In genomic region chr1:73958210-73958983, GRCm38 (mm10) we compare ENCODE assay signal across 11 mouse cellular contexts.
DNase-seq lines count a peak whose midpoint lies in the region; ATAC-seq lines count a peak whose summit lies in the region.
"Had no signal": no experiment of that assay in that cellular context is flagged by ENCODE, and none has a peak within 500 bp of the region (broad histone marks: within the 10 kb centered on the region; RNA-seq: fewer than 3 reads in every experiment).

No protein-coding gene starts in this region.

- no peaks in the 10 kb centered on the region for H3K27me3 ChIP-seq in kidney, embryonic 15.5 days
- no peaks in the 10 kb centered on the region for H3K27me3 ChIP-seq in heart, embryonic 14.5 days (ENCODE audit: control insufficient read depth, insufficient read depth, low read length)
- H3K27me3 ChIP-seq: neural tube, embryonic 13.5 days had no signal

- no peak overlapping the region for H3K4me3 ChIP-seq in kidney, embryonic 15.5 days (replicated peaks)
- H3K4me3 ChIP-seq in heart, embryonic 14.5 days (ENCODE audit: control insufficient read depth in 1 of 2, insufficient read depth in 1 of 2, low read depth in 1 of 2, low read length in 2 of 2): no peak overlapping the region
- H3K4me3 ChIP-seq: neural tube, embryonic 13.5 days had no signal

- 38% methylated on average over 9 of the region's 9 CpGs for WGBS in kidney, embryonic 15.5 days
- WGBS in heart, embryonic 14.5 days: 32% methylated on average over 9 of the region's 9 CpGs

- DNase-seq in kidney, adult 11 months: no peak
- peak; percentile 80 for DNase-seq in fibroblast of lung, adult 2 months (ENCODE audit: low read depth)
- DNase-seq in lung, postnatal 36 days: peak; percentile 59
- DNase-seq in thymus, adult 18-20 months: no peak
- no peak for DNase-seq in right cerebral cortex, postnatal 10 days (ENCODE audit: low spot score in 2 of 2)
- DNase-seq in liver: no peak
- DNase-seq: kidney, adult 2 months; left cerebral cortex, postnatal 4 days had no signal

- no peak overlapping the region for H3K9ac ChIP-seq in kidney, embryonic 15.5 days
- peak overlapping the region; percentile 52 for H3K9ac ChIP-seq in heart, embryonic 14.5 days (ENCODE audit: low read length)
- H3K9ac ChIP-seq: neural tube, embryonic 13.5 days had no signal

- H3K4me1 ChIP-seq in kidney, embryonic 15.5 days: peaks cover 71% of the 10 kb centered on the region
- H3K4me1 ChIP-seq in heart, embryonic 14.5 days (ENCODE audit: control insufficient read depth in 2 of 2, insufficient read depth in 2 of 2, low read length in 2 of 2): peaks cover 78 to 97% of the 10 kb centered on the region in 2 experiments

- peaks cover 26% of the 10 kb centered on the region for H3K36me3 ChIP-seq in kidney, embryonic 15.5 days
- H3K36me3 ChIP-seq in heart, embryonic 14.5 days (ENCODE audit: control insufficient read depth, insufficient read depth, low read length): peaks cover 48% of the 10 kb centered on the region

- ATAC-seq in kidney, embryonic 15.5 days (replicated peaks; ENCODE audit: low FRiP score): no peak
- no peak for ATAC-seq in heart, embryonic 14.5 days (ENCODE audit: insufficient number of reproducible peaks, insufficient read depth, low FRiP score, low read depth)

- H3K9me3 ChIP-seq in kidney, embryonic 15.5 days (replicated peaks): no peaks in the 10 kb centered on the region
- H3K9me3 ChIP-seq in heart, embryonic 14.5 days (ENCODE audit: control insufficient read depth, low read length): no peaks in the 10 kb centered on the region
- H3K9me3 ChIP-seq: neural tube, embryonic 13.5 days had no signal

- H3K4me2 ChIP-seq in kidney, embryonic 15.5 days: no peak overlapping the region
- H3K4me2 ChIP-seq in heart, embryonic 14.5 days (ENCODE audit: low read length): peak overlapping the region; percentile 82
- H3K4me2 ChIP-seq: neural tube, embryonic 13.5 days had no signal

- 0 out of 2 replicates have a peak overlapping the region, but pooled peaks have one; percentile 13 for H3K27ac ChIP-seq in kidney, embryonic 15.5 days
- peak overlapping the region; percentile 75 to 84 for H3K27ac ChIP-seq in heart, embryonic 14.5 days (replicated peaks in 1 of 2; ENCODE audit: control insufficient read depth in 1 of 2, insufficient read depth in 1 of 2, low read depth in 2 of 2, low read length in 2 of 2)
- H3K27ac ChIP-seq: neural tube, embryonic 13.5 days had no signal

Comparison
In these comparisons a context has a peak if more than half of its experiments do, and no peak if none do; other contexts are left out.
1. DNase-seq: peak in fibroblast of lung, adult 2 months (single experiment) and lung, postnatal 36 days (single experiment); none in kidney, adult 11 months (single experiment), thymus, adult 18-20 months (0 of 2), right cerebral cortex, postnatal 10 days (0 of 2) and liver (single experiment).